Mouse (Mus musculus): ENCODE measurements around the gene Zfp677.
"Not testable (repeated sequence)": the region's sequence is repeated elsewhere in the genome, so short reads cannot be mapped to it uniquely, and the experiment has no call there.

Gene Zfp677

DNA sequence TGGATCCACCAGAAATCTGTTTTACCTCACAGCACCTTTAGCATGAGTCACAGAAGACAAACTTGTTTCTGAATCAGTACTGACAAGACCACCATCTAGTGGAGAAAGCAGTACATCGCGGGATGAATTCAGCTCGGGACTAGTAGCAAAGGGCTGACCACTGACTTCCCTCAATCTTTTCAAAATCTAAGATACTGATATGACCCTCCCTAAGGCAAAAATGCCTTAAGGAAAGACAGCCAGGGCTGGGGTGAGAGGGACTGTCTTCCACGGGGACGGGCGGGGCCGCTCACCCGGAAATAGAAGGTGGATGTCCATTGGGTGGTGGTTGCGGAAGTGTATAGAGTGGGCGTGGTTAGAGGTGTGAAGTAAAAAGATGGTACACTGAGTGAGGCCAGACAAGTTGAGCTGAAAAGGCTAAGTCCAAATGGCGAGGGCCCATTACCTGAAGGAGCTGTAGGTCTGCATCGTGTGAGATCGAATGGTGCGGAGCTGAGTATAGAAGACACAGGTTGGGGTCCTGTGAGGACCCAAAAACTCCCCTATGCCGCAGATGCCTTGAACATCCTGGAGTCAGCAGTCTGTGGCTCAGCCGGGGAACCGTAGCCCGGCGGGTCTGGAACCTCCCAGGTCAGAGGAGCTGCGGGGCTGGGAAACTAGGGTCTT is at the start of gene Zfp677:
TSS of gene Zfp677 (plus strand) at position 358 of the 666 bp plus-strand sequence.
- peak; percentile 63 to 69 for DNase-seq

DNA sequence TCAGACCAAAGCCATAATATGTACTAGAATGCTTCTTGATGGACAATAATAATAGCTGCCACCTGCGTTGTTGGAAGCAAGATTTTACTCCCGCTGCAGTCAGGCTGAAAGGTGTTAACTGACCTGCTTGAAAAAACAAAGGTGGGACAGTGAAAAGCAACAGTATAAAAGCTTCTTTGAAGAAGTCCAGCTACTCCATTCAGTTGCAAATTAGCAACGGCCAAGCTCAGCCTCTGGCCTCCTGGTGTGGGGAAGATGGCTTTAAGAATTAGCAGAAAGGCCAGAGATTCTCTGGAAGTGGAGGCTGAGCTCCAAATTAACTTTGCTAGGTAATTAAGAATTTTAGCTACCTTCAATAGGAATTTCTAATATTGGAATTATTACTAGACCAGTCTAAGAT is 15.5 kb upstream of the Zfp677 start:
- DNase-seq: not testable (repeated sequence)

DNA sequence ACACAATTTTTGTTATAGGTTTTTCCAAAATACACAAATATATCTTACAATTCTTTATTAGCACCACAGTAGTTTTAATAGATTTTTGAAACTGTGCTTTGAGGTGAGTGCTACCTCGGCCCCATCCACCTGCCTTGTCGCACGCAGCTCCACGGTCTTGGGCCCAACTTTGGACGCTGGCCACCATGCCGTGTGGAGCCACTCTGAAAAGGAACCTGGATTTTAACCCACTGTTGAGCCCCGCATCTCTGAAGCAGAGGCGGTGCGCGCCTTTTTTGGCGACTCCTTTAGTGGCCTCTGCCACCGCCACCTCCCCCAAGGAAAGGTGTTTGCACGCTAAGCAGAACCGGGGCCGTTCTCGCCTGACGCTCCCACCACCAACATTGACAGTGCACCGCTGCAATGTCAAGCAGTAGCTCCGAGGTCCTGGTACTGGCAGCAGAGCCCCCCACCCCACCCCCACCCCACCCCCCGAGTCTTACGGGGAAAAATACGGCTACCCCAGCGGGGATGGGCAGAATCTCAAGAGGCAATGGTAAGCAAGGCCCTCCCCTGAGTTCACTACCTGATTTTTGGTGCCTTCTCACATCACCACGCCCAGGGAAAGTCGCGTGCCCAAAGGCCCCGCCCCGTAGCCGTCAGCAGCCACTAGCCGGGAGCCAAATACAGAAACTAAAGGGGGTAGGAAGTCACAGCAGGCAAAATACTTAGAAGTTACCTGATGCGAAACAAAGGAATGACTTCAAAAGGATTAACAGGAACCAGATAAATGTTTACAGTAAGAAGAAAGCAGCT is 13.4 kb upstream of the Zfp677 start:
- peak in 1 of 2 experiments; percentile 3 for DNase-seq

DNA sequence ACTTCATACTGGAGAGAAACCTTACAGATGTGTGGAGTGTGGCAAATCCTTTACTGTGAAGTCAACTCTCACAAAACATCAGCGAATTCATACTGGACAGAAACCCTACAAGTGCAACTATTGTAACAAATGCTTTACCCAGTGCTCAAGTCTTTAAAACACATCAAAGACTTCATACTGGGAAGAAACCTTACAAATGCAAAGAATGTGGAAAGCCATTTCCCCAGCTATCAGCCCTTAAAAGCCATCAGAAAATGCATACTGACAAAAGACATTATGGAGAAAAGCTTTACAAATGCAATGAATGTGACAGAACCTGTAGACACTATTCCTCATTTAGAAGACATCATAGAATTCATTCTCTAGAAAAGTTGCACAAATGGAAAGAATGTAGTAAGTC is 8.2 kb upstream of the Zfp677 start:
- no peak for DNase-seq

DNA sequence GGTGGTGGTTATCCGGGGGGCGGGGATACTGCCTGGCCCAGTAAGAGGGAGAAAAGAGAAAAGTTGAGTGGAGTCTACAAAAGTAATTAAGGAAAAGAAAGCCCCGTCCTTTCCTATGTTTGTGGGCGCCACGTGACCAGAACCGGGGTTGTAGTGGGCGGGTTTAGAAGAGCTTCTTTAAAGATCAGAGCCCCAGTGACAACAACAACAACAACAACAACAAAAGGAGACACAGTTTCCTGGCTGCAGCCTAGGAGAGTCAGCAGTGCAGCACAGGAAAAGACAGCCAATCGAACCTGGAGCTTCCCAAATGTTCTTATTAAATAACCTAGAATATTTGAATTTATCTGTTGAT is 486 bp downstream of the Zfp677 start:
- DNase-seq: no peak

GRCm38 (mm10) chr17:21422664-21423599 is 39.4 kb downstream of the Zfp677 start, which contains the start of gene Zfp54:
Gene Zfp54, plus strand, starts transcription at chr17:21423227.
- DNase-seq: peak; percentile 59 to 77

DNA sequence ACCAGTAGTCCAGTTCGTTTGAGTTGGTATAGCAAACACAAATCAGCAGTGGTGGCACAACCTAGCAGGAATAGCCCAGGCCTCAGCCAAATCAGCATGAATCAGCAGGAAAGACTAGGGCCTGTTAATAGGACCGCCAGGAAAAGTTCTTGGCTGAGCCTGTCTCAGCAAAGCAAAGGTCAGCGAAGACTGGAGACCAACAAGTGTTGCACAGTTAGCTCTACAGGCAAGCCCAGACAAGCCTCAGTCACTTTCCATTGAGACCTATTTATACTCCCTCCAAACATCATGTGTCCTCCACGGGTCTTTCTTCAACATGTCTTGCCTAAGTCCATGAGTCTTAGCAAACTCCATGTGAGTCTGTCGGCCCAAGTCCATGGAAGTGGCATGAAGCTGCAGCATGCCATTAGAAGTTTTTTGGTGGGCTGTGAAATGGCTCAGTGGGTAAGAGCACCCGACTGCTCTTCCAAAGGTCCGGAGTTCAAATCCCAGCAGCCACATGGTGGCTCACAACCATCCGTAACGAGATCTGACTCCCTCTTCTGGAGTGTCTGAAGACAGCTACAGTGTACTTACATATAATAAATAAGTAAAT is 55.4 kb downstream of the Zfp677 start:
- not testable (repeated sequence) for DNase-seq

All from cerebellum, postnatal 25 days (tissue).